Mouse (Mus musculus) CH12.LX (cell line): ENCODE measurements around the gene Smyd3.

Experiments used
- CHD2 ChIP-seq: IDR thresholded peaks from 2 replicates; pipeline ENCODE4 v1.6.1; 2011; ENCODE audit warnings: low read length, improper control_type of control experiment
- CTCF ChIP-seq, 2 experiments: IDR thresholded peaks in 1 of 2; conservative IDR thresholded peaks in 1 of 2; 2 replicates each; pipeline ENCODE4 v1.5.1; 2011 to 2012; ENCODE audit warnings: low read depth in 2 of 2, low read length in 2 of 2, improper control_type of control experiment in 1 of 2, inconsistent platforms in 1 of 2, mild to moderate bottlenecking in 1 of 2, moderate library complexity in 1 of 2
- GABPA ChIP-seq: IDR thresholded peaks from 2 replicates; pipeline ENCODE4 v1.6.1; 2012; ENCODE audit warnings: low read depth, low read length, improper control_type of control experiment, inconsistent platforms; ENCODE audit not compliant: insufficient replicate concordance
- RCOR1 ChIP-seq: conservative IDR thresholded peaks from 2 replicates; pipeline ENCODE4 v1.6.1; 2012; ENCODE audit warnings: low read depth, mild to moderate bottlenecking, inconsistent platforms, low read length, improper control_type of control experiment
- USF2 ChIP-seq: conservative IDR thresholded peaks from 2 replicates; pipeline ENCODE4 v1.6.1; 2011; ENCODE audit warnings: low read depth, low read length, improper control_type of control experiment

GRCm38 (mm10) chr1:179238639-179239038, 279.2 kb downstream of the Smyd3 start:
- TF ChIP-seq RCOR1 (no peak), CTCF (conservative IDR thresholded peaks at IDR 0.05 in 1 of 2, IDR thresholded peaks at IDR 0.05 in 1 of 2; ENCODE audit: low read depth in 2 of 2, low read length in 2 of 2) (no peak), USF2 (no peak), GABPA (no peak), CHD2 (no peak)
